Mouse (Mus musculus): ENCODE data around the gene Drd5. TPM values are rescaled to one million over a fixed set of nuclear protein-coding genes. Genes with fewer than 3 reads are reported as not detected.

Gene Drd5
- total RNA-seq, 2 experiments from 2014 or later = not detected

DNA sequence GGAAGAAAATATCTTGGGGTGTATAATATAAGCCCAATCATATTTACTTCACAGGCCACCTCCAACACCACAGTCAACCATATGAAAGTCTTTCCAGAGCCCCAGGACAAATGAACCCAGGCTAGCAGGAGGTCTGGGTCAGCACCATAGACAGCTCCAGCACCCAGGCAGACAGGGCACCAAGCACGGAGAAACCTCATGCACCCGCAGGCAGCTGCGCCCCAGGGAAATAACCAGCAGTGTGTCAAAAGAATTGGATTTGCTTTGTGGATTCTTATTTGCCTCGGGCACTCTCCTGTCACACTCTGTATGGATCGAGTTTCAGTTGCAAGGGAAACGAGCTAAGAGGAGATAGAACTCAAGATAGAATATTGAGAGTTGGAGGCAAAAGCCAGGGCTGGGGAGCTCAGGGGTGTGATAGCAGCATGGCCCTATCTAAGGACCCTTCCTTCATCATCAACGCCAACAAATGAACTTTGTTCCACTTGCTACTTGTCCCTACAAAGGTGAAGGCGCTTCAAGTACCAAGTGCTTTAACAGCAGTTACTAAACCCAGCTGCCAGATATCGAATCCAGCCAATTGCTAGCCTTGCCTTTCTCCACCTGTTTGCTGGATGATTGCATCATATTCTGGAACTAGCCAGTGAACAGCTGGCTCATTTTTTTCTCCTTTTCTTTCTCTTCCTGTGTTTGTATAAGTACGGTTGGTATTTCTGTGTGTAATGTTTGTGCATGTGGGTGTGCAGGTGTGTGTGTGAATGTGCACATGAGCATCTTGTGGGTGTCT, 27.7 kb downstream of the Drd5 start:
- ATAC-seq (replicated peaks; ENCODE audit: poor library complexity) = peak; percentile 76

- ATAC-seq (replicated peaks; ENCODE audit: poor library complexity) = no peak
Observed at GRCm38 (mm10) chr5:38350351-38350929, 31.3 kb downstream of the Drd5 start.

- no peak for ATAC-seq (replicated peaks; ENCODE audit: poor library complexity)
Observed at GRCm38 (mm10) chr5:38356927-38357326, 37.8 kb downstream of the Drd5 start.

DNA sequence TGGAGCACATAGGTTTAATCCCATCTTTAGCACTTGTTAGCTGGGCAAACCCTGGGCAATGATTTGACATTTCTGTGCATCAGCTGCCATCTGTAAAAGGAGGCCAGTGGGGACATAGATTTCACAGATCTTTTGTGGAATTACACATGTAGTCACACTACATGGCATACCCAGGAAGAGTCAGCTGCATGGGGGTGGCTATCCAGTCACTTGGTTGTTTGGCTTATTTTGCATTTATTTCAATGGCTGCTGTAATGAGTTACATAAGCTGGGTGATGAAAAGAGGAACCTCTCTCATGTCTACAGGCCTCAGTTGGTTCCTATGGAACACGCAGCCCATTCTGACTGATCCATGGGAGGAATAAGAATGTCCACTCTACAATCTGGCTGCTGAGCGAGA, 40.5 kb downstream of the Drd5 start:
- ATAC-seq (replicated peaks; ENCODE audit: poor library complexity) = no peak

DNA sequence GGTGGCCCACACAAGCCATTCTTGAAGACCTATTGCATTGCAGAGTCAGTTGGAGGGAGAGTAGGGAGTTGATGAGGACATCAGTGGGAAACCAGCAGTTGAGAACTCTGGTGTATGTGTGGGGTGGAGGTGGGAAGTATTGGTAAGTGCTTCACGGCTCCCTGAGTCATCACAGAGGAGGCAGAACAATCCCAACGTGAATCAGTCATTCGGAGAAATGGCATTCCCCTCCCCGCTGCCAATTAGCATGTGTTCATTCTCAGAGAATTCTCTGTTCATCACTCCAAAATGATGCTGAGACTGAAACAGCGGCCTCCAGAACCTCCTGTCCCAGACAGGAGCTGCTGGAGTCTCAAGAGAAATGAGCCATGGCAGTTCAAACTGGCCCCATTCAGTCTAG, 45.2 kb downstream of the Drd5 start:
- ATAC-seq (replicated peaks; ENCODE audit: poor library complexity) = no peak

DNA sequence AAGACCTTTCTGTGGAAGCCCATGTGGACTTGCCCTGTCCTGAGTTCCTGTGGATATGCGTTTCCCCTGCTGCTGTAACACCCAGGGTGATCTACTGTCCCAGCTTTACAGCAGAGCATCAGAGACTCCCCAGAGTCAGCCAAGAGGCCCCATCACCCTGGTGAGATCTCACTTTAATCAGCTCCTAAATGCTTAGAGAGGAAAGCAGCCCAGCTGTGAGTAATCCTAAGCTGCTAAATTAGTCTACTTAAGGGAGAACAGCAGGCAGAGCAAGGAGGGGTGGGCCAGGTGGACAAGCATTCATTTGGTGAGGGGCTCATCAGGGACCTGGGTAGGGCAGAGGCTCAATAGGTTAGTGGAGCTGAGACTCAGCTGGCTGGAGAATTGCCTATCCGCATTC, 46.4 kb downstream of the Drd5 start:
- no peak for ATAC-seq (replicated peaks; ENCODE audit: poor library complexity)

- peak; percentile 90 for ATAC-seq (replicated peaks; ENCODE audit: poor library complexity)
Observed at GRCm38 (mm10) chr5:38366650-38367470, 47.7 kb downstream of the Drd5 start.

DNA sequence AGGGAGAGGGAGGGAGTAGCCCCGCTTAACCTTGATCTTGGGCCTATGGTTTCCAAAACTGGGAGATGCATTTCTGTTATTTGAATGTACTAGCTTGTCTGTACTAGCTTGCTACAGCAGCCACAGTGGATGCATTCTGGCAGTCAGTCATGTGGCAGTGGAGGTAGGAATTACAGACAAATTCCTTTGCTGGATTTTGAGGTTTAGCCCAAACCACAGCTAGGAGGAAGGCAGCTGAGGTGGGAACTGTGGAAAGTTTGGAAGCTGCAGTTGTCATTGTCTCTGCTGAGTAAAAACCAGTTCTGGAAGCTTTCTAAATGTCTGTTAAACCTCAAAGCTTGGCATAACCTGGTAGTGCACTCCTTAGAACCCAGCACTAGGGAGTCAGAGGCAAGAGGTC, 52.1 kb downstream of the Drd5 start:
- no peak for ATAC-seq (replicated peaks; ENCODE audit: poor library complexity)

Other genes starting within 250 kb of the Drd5 start
- 0.15 TPM in 1 of 2 replicates, not detected in the other for gene Nsg1, start 159.5 kb upstream of the Drd5 start, total RNA-seq (2015)
- gene Nsg1, start 159.5 kb upstream of the Drd5 start, total RNA-seq (2017) = 0.34 and 1.00 TPM in 2 replicates
- 6.4 and 7.0 TPM in 2 replicates for gene Zbtb49, start 98.9 kb upstream of the Drd5 start, total RNA-seq (2015)
- 5.8 and 11.2 TPM in 2 replicates for gene Zbtb49, start 98.9 kb upstream of the Drd5 start, total RNA-seq (2017)
- 136 and 137 TPM in 2 replicates for gene Lyar, start 98.9 kb upstream of the Drd5 start, total RNA-seq (2015)
- gene Lyar, start 98.9 kb upstream of the Drd5 start, total RNA-seq (2017) = 137 and 167 TPM in 2 replicates
- 53.2 and 68.8 TPM in 2 replicates for gene Tmem128, start 59.2 kb upstream of the Drd5 start, total RNA-seq (2015)
- 17.0 and 19.1 TPM in 2 replicates for gene Tmem128, start 59.2 kb upstream of the Drd5 start, total RNA-seq (2017)
- gene Otop1, start 43.4 kb upstream of the Drd5 start, total RNA-seq (2015) = not detected in 2 replicates
- not detected in 2 replicates for gene Otop1, start 43.4 kb upstream of the Drd5 start, total RNA-seq (2017)
- 3.4 and 3.9 TPM in 2 replicates for gene Slc2a9, start 183.8 kb downstream of the Drd5 start, total RNA-seq (2015)
- 4.2 and 9.8 TPM in 2 replicates for gene Slc2a9, start 183.8 kb downstream of the Drd5 start, total RNA-seq (2017)
- gene Wdr1, start 243.9 kb downstream of the Drd5 start, total RNA-seq (2015) = 127 and 134 TPM in 2 replicates
- 209 TPM in 2 replicates for gene Wdr1, start 243.9 kb downstream of the Drd5 start, total RNA-seq (2017)

Data from megakaryocyte progenitor cell, adult 5-6 weeks (primary cell).